Mouse (Mus musculus) E14TG2a.4 (cell line): Measurements from ENCODE around the gene Prr29.
A peak's percentile ranks its signal among the peaks of the same experiment; 100 is the strongest.

Experiments used
- CTCF ChIP-seq: conservative IDR thresholded peaks from 2 replicates; pipeline ENCODE4 v1.5.1; 2014; ENCODE audit warnings: low read length
- NANOG ChIP-seq: IDR thresholded peaks from 2 replicates; pipeline ENCODE4 v1.6.1; 2014; ENCODE audit warnings: borderline replicate concordance, low read length, mixed read lengths
- POU5F1 ChIP-seq: IDR thresholded peaks from 2 replicates; pipeline ENCODE4 v1.6.1; 2014; ENCODE audit warnings: low read length, borderline replicate concordance

DNA sequence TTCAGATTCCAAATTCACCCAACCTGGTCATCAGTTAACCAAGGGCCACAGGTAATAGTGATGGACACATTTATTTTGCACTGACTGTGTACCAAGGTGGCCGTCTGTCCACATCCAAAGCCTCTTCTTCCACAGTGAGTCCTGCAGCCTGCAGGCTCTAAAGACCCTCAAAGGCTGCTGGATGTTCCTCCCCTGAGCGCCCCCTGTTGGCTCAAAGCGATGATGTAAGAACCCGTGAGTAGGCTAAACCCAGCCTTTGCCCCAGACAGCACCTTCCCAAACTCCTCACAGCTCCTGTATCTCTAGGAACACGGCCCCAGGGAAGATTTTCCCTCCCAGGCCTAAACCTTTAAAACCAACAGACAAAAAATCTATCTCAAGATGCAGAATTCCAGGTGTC is 5.9 kb upstream of the Prr29 start:
- peak; percentile 62 for TF ChIP-seq CTCF
- TF ChIP-seq POU5F1, result no peak
- no peak for TF ChIP-seq NANOG
